Mouse (Mus musculus) thymus, adult 2 months (tissue): ENCODE measurements around the gene Gm10570.

ENCODE experiments used
- CTCF ChIP-seq: fragments of 200-500 bp; IDR thresholded peaks from 2 replicates; pipeline ENCODE4 v1.5.1; 2012; ENCODE audit warnings: mild to moderate bottlenecking, control low read depth, low read length, moderate library complexity, borderline replicate concordance; ENCODE audit not compliant: control insufficient read depth, poor library complexity, insufficient read depth; ENCODE audit errors: extremely low read depth
- POLR2A ChIP-seq: fragments of 200-500 bp; IDR thresholded peaks from 2 replicates; pipeline ENCODE4 v1.6.1; 2012; ENCODE audit warnings: mild to moderate bottlenecking, low read length, control low read depth, moderate library complexity; ENCODE audit not compliant: control insufficient read depth, poor library complexity, insufficient read depth; ENCODE audit errors: extremely low read depth

GRCm38 (mm10) chr4:130296243-130296965 lies 12.1 kb downstream of the Gm10570 start:
- TF ChIP-seq POLR2A, result no peak
- TF ChIP-seq CTCF, result no peak
